Mouse (Mus musculus) liver, embryonic 13.5 days (tissue): ENCODE results near the gene Olfr693. TPM values are rescaled to one million over a fixed set of nuclear protein-coding genes. Genes with fewer than 3 reads are reported as not detected.
"Not testable (repeated sequence)": the region's sequence is repeated elsewhere in the genome, so short reads cannot be mapped to it uniquely, and the experiment has no call there.

Experiments
- ATAC-seq: fragments of 200-750 bp; cut with Nextera tagmentation; 2 replicates; pipeline ENCODE4 v1.8.0; 2017; ENCODE audit warnings: low read depth, mild to moderate bottlenecking, moderate number of reproducible peaks, moderate library complexity
- DNase-seq: peaks from one replicate; pipeline ENCODE4 v3.0.0; 2022
- H3K27ac ChIP-seq: fragments of 300-500 bp; sonication (generic); 2 replicates; pipeline ENCODE4 v1.5.1; 2015; ENCODE audit warnings: moderate library complexity, mild to moderate bottlenecking, inconsistent platforms
- H3K27me3 ChIP-seq: fragments of 300-500 bp; sonication (generic); 2 replicates; pipeline ENCODE4 v1.6.1; 2015; ENCODE audit warnings: mild to moderate bottlenecking, inconsistent platforms
- H3K36me3 ChIP-seq: fragments of 300-500 bp; sonication (generic); 2 replicates; pipeline ENCODE4 v1.6.1; 2015; ENCODE audit warnings: mild to moderate bottlenecking, inconsistent platforms
- H3K4me1 ChIP-seq: fragments of 300-500 bp; sonication (generic); replicated peaks from 2 replicates; pipeline ENCODE4 v1.6.1; 2015; ENCODE audit warnings: inconsistent platforms
- H3K4me2 ChIP-seq: fragments of 300-500 bp; sonication (generic); 2 replicates; pipeline ENCODE4 v1.6.1; 2015; ENCODE audit warnings: inconsistent platforms, mild to moderate bottlenecking, moderate library complexity
- H3K4me3 ChIP-seq: fragments of 300-500 bp; sonication (generic); replicated peaks from 2 replicates; pipeline ENCODE4 v1.5.1; 2015; ENCODE audit warnings: mild to moderate bottlenecking, inconsistent platforms
- H3K9ac ChIP-seq: fragments of 300-500 bp; sonication (generic); 2 replicates; pipeline ENCODE4 v1.6.1; 2015; ENCODE audit warnings: mild to moderate bottlenecking, inconsistent platforms
- H3K9me3 ChIP-seq: fragments of 300-500 bp; sonication (generic); replicated peaks from 2 replicates; pipeline ENCODE4 v1.6.1; 2016; ENCODE audit warnings: inconsistent platforms
- WGBS: fragments of 180-500 bp; shearing (Covaris S2); methylation state at CpG from one replicate; pipeline ENCODE4 v1.1.7; 2015; ENCODE audit not compliant: insufficient replicate concordance; 5-methylcytosine and 5-hydroxymethylcytosine counted together
- polyA plus RNA-seq: library from polyadenylated mRNA; unstranded; fragments of >200 nt; fragmentation: Nextera tagmentation; extraction: Ambion mirVana; gene quantifications from 2 replicates; pipeline ENCODE4 v1.2.1, GENCODE M21; 2015

The Olfr693 gene
- polyA plus RNA-seq = not detected in 2 replicates

DNA sequence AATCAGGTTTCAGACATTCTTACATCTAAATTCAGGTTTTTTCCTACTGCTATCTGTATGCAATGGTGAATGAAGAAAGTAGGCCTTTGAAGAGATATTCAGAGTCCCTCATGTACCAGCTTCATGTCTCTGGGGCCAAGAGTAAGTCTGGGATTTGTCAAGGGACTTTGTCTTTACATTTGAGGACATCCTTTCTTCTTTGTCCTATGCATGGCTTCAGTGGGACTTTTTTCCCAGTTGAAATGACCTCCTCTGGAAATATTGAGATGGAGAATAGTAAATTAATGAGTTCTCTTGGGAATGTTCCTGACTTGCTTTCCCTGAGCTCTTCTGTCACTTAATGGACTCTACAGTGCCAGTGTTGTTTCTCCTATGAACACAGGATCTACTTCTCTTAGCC is at the start of gene Olfr693:
Gene Olfr693, minus strand, starts transcription at position 101 of the 400 bp plus-strand sequence.
- H3K9ac ChIP-seq = no peak within 1 kb of the TSS
- no peaks in the 10 kb centered on the region for H3K27me3 ChIP-seq
- H3K4me2 ChIP-seq = no peak within 1 kb of the TSS
- H3K9me3 ChIP-seq = no peaks in the 10 kb centered on the region
- no peak for DNase-seq
- H3K36me3 ChIP-seq = no peaks in the 10 kb centered on the region
- no peak for ATAC-seq
- H3K4me3 ChIP-seq = no peak within 1 kb of the TSS
- H3K27ac ChIP-seq = no peak within 1 kb of the TSS
- no peaks in the 10 kb centered on the region for H3K4me1 ChIP-seq

GRCm38 (mm10) chr7:106725654-106726053 is 45.3 kb upstream of the Olfr693 start:
- H3K27me3 ChIP-seq, H3K27ac ChIP-seq, H3K4me1 ChIP-seq, H3K36me3 ChIP-seq, DNase-seq, H3K4me2 ChIP-seq, H3K9me3 ChIP-seq, H3K9ac ChIP-seq, H3K4me3 ChIP-seq, ATAC-seq: not testable (repeated sequence)
- 51% methylated on average over 2 of the region's 2 CpGs for WGBS

- Histone ChIP-seq H3K27me3 (no peaks in the 10 kb centered on the region), H3K4me1 (no peaks in the 10 kb centered on the region), H3K9ac (no peak within 1 kb of the TSS), H3K4me3 (no peak within 1 kb of the TSS), H3K27ac (no peak within 1 kb of the TSS), H3K4me2 (no peak within 1 kb of the TSS), H3K9me3 (no peaks in the 10 kb centered on the region), H3K36me3 (no peaks in the 10 kb centered on the region)
- ATAC-seq (no peak), DNase-seq (no peak)
Observed at GRCm38 (mm10) chr7:106716296-106716695, 35.9 kb upstream of the Olfr693 start, which contains the start of gene Olfr695. Gene Olfr695 (minus strand): TSS chr7:106716396.

- Histone ChIP-seq H3K9ac (no peak overlapping the region), H3K36me3 (no peaks in the 10 kb centered on the region), H3K27me3 (no peaks in the 10 kb centered on the region), H3K9me3 (no peaks in the 10 kb centered on the region), H3K27ac (no peak overlapping the region), H3K4me2 (no peak overlapping the region), H3K4me1 (no peaks in the 10 kb centered on the region), H3K4me3 (no peak overlapping the region)
- 56% methylated on average over 6 of the region's 6 CpGs for WGBS
- ATAC-seq = no peak
- DNase-seq = no peak
Observed at GRCm38 (mm10) chr7:106711463-106711862, 31.1 kb upstream of the Olfr693 start.

DNA sequence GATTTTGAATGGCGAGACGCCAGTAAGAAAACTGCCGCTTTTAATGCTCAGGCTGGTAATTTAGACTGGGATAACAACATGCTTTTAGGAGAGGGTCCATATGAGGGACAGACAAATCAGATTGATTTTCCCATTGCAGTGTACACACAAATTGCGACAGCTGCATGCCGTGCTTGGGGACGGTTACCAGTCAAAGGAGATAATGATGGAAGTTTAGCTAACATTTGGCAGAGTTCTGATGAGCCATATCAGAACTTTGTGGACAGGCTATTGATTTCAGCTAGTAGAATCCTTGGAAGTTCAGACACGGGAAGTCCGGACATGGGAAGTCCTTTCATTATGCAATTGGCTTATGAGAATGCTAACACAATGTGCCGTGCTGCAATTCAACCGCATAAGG is 27.3 kb upstream of the Olfr693 start:
- not testable (repeated sequence) for H3K9ac ChIP-seq, DNase-seq, H3K4me3 ChIP-seq, H3K27ac ChIP-seq, H3K9me3 ChIP-seq, H3K4me1 ChIP-seq, H3K4me2 ChIP-seq, H3K27me3 ChIP-seq, H3K36me3 ChIP-seq, ATAC-seq
- WGBS = 71% methylated on average over 10 of the region's 10 CpGs

- no peaks in the 10 kb centered on the region for H3K9me3 ChIP-seq
- ATAC-seq (no peak), DNase-seq (no peak)
- H3K27me3 ChIP-seq = no peaks in the 10 kb centered on the region
- H3K4me2 ChIP-seq = no peak overlapping the region
- H3K36me3 ChIP-seq = no peaks in the 10 kb centered on the region
- no peaks in the 10 kb centered on the region for H3K4me1 ChIP-seq
- 47% methylated on average over 1 of the region's 1 CpGs for WGBS
- H3K27ac ChIP-seq = no peak overlapping the region
- no peak overlapping the region for H3K9ac ChIP-seq
- no peak overlapping the region for H3K4me3 ChIP-seq
Observed at GRCm38 (mm10) chr7:106696891-106697290, 16.5 kb upstream of the Olfr693 start.

- no peaks in the 10 kb centered on the region for H3K9me3 ChIP-seq
- H3K9ac ChIP-seq = no peak overlapping the region
- H3K4me3 ChIP-seq = no peak overlapping the region
- H3K27ac ChIP-seq = no peak overlapping the region
- ATAC-seq (no peak), DNase-seq (no peak)
- no peak overlapping the region for H3K4me2 ChIP-seq
- H3K4me1 ChIP-seq = no peaks in the 10 kb centered on the region
- H3K36me3 ChIP-seq = no peaks in the 10 kb centered on the region
- WGBS = 74% methylated on average over 3 of the region's 3 CpGs
- no peaks in the 10 kb centered on the region for H3K27me3 ChIP-seq
Observed at GRCm38 (mm10) chr7:106692976-106693375, 12.6 kb upstream of the Olfr693 start.

GRCm38 (mm10) chr7:106691714-106692113 is 11.3 kb upstream of the Olfr693 start, which contains the start of gene Olfr694:
Gene Olfr694 (minus strand): TSS chr7:106691814.
- Histone ChIP-seq H3K4me2 (no peak within 1 kb of the TSS), H3K36me3 (no peaks in the 10 kb centered on the region), H3K4me1 (no peaks in the 10 kb centered on the region), H3K9ac (no peak within 1 kb of the TSS), H3K27me3 (no peaks in the 10 kb centered on the region), H3K4me3 (no peak within 1 kb of the TSS), H3K27ac (no peak within 1 kb of the TSS), H3K9me3 (no peaks in the 10 kb centered on the region)
- ATAC-seq (no peak), DNase-seq (no peak)
- 82% methylated on average over 1 of the region's 1 CpGs for WGBS

DNA sequence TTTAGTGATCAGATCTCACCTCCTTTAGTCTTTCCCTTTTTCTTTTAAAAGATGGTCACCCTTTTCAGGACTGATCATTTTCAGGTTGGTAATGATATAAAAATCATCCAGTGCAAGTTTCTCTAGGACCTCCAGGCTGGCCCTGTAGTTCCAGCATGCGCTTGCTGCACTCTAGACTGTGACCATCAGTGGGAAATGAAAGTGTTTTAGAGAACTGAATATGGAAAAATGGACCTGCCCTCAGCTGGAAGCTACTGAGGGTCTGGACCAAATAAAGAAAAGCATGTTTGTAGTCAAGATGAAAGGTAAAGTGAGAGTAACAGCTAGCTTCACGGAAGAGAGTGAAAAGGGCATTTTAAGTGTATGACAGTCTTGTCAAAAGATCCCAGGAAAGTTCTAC is 5.0 kb upstream of the Olfr693 start:
- no peaks in the 10 kb centered on the region for H3K9me3 ChIP-seq
- H3K27me3 ChIP-seq = no peaks in the 10 kb centered on the region
- no peak for ATAC-seq
- no peak overlapping the region for H3K4me2 ChIP-seq
- WGBS = 76% methylated on average over 2 of the region's 2 CpGs
- H3K9ac ChIP-seq = no peak overlapping the region
- H3K4me1 ChIP-seq = no peaks in the 10 kb centered on the region
- no peak overlapping the region for H3K27ac ChIP-seq
- DNase-seq = no peak
- H3K4me3 ChIP-seq = no peak overlapping the region
- H3K36me3 ChIP-seq = no peaks in the 10 kb centered on the region

- peaks cover 40% of the 10 kb centered on the region for H3K4me1 ChIP-seq
- no peaks in the 10 kb centered on the region for H3K36me3 ChIP-seq
- peak; percentile 10 for DNase-seq
- H3K9ac ChIP-seq = no peak overlapping the region
- no peak overlapping the region for H3K4me3 ChIP-seq
- H3K27ac ChIP-seq = peak overlapping the region; percentile 86
- peak overlapping the region; percentile 38 for H3K4me2 ChIP-seq
- no peaks in the 10 kb centered on the region for H3K9me3 ChIP-seq
- ATAC-seq = peak; percentile 87
- H3K27me3 ChIP-seq = no peaks in the 10 kb centered on the region
Observed at GRCm38 (mm10) chr7:106652344-106652652, 28.1 kb downstream of the Olfr693 start.

DNA sequence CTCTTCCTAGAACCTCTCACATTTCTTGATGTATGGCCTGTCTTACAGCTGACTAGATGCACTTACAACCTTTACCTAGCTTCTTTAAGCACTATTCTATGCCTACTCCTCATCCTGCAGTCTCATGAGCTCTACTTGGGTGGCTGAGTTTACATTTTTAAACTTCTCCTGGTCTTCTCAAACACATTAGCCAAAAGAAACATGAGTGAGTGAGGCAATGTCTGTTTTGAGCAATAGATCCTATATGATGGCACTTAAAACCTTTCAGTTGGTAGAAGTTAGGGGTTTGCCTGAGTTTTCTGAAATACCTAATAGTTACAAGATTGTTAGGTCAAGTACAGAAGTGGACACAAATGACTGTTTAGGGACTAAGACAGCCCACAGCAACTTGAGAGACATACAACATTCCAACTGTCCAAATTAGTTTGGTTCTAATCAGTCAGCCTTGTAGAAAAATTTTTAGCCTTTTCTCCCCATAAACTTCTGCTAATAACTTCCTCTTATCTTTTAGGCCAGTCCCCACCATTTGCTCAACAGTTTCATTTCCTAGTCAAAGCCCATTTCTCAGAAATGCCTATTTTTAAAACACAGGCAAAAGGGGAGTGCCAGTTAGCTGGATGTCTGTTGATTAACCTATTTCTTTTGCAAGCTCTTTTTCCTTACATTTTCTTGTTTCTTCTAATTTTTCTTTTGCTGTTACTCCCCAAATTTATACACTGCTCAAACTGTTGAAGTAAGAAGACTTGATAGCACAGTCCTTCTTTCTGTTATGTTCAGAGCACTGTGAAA is 28.6 kb downstream of the Olfr693 start:
- Histone ChIP-seq H3K9me3 (no peaks in the 10 kb centered on the region), H3K27me3 (no peaks in the 10 kb centered on the region), H3K27ac (peak overlapping the region; percentile 86), H3K4me2 (peak overlapping the region; percentile 38), H3K4me3 (no peak overlapping the region), H3K4me1 (peaks cover 40% of the 10 kb centered on the region), H3K9ac (no peak overlapping the region), H3K36me3 (no peaks in the 10 kb centered on the region)
- DNase-seq (peak; percentile 28), ATAC-seq (peak; percentile 83)

DNA sequence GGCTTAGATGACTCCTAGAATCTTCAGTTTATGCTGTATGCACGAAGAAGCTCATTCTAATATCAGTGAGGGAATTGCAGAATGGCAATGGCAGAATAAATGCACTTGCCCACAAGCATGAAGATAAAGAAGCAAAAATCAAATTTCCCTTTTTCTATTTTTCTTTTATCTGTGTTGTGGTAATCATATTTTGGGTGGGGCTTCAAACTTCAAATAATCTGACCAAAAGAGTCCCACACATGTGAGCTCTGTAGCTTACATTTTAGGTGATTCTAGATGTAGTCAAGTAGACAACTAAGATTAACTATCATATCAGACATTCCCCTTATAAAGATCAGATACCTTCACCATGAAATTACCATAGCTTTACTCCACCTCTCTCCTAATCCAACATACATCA is 30.6 kb downstream of the Olfr693 start:
- 58% methylated on average over 1 of the region's 1 CpGs for WGBS
- Histone ChIP-seq H3K9me3 (no peaks in the 10 kb centered on the region), H3K4me2 (no peak overlapping the region), H3K27me3 (no peaks in the 10 kb centered on the region), H3K27ac (no peak overlapping the region), H3K9ac (no peak overlapping the region), H3K4me1 (peaks cover 40% of the 10 kb centered on the region), H3K36me3 (no peaks in the 10 kb centered on the region), H3K4me3 (no peak overlapping the region)
- DNase-seq (no peak), ATAC-seq (no peak)
